Mouse (Mus musculus) lung, postnatal 36 days (tissue): Measurements from ENCODE around the gene Prkce.

ENCODE experiments used
- DNase-seq: peaks from one replicate; pipeline ENCODE4 v3.0.0; 2022; ENCODE audit warnings: mixed read lengths

The Prkce gene

DNA sequence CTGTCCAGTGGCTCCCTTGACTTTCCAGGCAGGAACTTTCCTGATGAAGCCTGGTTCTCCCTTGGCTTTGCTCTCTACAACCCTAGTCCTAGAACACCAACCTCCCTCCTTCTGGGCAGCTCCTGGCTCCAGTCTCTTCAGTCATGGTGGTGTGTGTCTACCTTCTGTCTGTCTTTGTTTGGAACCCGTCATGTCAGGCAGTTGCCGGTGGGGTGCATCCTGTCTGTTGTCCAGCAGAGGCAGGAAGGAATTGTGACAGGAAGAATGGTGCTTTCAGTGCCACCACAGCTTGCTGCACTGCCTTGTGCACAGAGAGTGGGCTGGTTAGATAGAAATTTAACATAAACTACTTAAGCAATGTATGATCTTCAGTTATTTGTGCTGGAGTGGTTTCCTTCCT is 16.2 kb downstream of the Prkce start:
- no peak for DNase-seq

- DNase-seq: no peak
These were observed 17.1 kb downstream of the Prkce start for GRCm38 (mm10) chr17:86184552-86185209.

GRCm38 (mm10) chr17:86185584-86185983 is 18.0 kb downstream of the Prkce start:
- DNase-seq: no peak

DNA sequence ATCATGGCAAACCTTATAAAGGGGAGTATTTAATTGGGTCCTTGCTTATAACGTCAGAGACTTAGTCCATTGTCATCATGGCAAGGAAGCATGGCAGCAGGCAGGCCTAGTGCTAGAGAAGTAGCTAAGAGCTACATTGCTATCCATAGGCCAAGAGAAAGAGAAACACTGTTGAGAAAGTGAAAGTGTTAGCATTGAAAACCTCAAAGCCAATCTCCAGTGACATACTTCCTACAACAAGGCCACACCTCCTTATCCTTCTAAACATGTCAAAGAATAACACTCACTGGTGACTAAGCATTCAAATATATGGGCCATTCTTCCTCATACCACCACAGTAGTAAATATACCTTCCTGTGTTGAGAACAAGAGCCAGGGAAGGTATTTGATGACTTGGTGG is 20.2 kb downstream of the Prkce start:
- no peak for DNase-seq

- DNase-seq: no peak
These were observed 26.4 kb downstream of the Prkce start for GRCm38 (mm10) chr17:86193979-86194378.

DNA sequence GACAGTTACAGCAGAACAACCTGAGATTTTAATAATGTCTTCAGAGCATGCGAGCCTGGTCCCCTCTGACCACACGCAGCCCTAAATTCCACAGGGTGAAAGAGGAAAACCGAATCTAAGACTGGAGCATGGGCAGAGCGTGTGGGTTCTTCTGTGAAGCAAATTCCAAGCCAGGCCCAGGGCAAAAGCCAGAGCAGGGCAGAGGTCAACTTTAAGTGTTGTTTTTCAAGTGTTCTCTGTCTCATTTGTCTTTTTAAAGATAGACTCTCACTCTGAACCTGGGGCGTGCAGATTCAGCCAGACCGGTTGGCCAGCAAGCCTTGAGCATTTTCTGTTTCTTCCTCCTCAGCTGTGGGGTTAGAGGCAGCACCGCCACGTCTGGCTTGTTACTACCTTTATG is 27.3 kb downstream of the Prkce start:
- no peak for DNase-seq

- DNase-seq: no peak
These were observed 31.2 kb downstream of the Prkce start for GRCm38 (mm10) chr17:86198496-86199465.

DNA sequence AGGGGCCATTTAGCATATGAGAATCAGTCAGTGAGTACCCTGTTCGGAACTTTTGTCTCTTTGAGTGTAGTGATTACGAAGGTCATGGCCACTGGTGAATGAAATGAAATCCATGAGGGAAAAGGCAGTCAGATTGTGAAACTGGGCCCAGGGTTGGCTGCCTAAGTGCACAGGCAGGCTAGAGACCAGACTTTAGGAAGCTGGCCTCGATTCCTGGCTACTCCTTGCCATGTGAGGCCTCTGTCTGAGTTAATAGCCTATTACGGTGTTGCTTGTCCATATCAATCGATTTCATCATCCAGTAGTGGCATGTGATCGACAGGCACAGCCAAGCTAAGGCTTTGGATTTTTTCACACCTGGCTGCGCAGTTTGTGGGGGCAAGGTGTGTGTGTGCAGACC is 34.4 kb downstream of the Prkce start:
- DNase-seq: no peak

- no peak for DNase-seq
These were observed 35.4 kb downstream of the Prkce start for GRCm38 (mm10) chr17:86202972-86203371.

- peak; percentile 74 for DNase-seq
These were observed 36.2 kb downstream of the Prkce start for GRCm38 (mm10) chr17:86203531-86204450.

GRCm38 (mm10) chr17:86206289-86206688 is 38.7 kb downstream of the Prkce start:
- DNase-seq: no peak

GRCm38 (mm10) chr17:86208057-86208820 is 40.7 kb downstream of the Prkce start:
- DNase-seq: no peak

GRCm38 (mm10) chr17:86208821-86209186 is 41.2 kb downstream of the Prkce start:
- no peak for DNase-seq

- no peak for DNase-seq
These were observed 42.2 kb downstream of the Prkce start for GRCm38 (mm10) chr17:86209680-86210251.

- no peak for DNase-seq
These were observed 44.6 kb downstream of the Prkce start for GRCm38 (mm10) chr17:86212204-86212603.

DNA sequence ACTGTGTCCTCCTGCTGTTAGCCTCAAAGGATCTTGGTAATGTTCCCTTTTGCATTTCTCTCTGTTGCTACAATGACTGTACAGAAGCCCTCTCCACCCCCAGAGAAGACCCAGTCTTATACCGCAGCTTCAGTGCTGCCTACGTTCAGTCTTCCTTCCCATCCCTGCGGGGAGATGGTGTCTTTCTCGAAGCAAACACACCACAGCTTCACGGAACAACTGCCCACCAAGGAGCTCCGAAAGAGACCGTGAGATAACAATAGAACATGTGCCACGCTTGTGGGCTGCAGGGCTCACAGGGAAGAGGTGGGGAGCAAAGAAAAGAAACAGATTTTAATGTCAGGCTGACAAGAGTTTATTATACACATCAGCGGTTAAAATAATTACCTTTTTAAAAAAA is 46.7 kb downstream of the Prkce start:
- DNase-seq: no peak

GRCm38 (mm10) chr17:86214741-86215140 is 47.2 kb downstream of the Prkce start:
- no peak for DNase-seq

DNA sequence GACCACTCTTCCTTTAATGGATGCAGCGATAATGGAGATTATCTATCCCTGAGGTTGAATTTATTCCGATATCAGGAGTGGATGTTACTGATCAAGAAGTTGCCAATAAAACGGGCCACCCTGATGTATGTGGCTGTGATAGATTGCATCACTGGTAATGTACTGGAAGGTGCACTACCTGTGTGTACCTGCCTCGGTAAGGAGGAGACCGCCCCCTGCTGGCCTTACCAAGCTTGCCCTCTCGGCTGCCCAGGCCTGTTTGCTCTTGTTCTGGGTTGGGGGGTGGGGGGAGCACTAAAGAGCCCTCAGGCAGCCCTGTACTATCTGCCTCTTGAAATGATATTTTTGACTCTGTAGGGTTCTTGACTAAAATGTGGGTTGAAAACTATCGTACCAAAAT is 48.2 kb downstream of the Prkce start:
- DNase-seq: peak; percentile 82

GRCm38 (mm10) chr17:86217468-86217867 is 49.9 kb downstream of the Prkce start:
- DNase-seq: no peak

GRCm38 (mm10) chr17:86218553-86218952 is 51.0 kb downstream of the Prkce start:
- DNase-seq: no peak

- DNase-seq: no peak
These were observed 58.1 kb downstream of the Prkce start for GRCm38 (mm10) chr17:86225488-86226186.
